Mouse (Mus musculus) spleen, adult 2 months (tissue): ENCODE results near the gene Pan3. TPM values are rescaled to one million over a fixed set of nuclear protein-coding genes. Genes with fewer than 3 reads are reported as not detected.

Experiments
- DNase-seq, 2 experiments: peaks; one replicate each; pipeline versions ENCODE4 v3.0.0 to v3.0.0-alpha.2; 2012 to 2021; ENCODE audit warnings: low spot score in 2 of 2, low read depth in 1 of 2
- H3K27ac ChIP-seq: fragments of 200-500 bp; 2 replicates; pipeline ENCODE4 v1.5.1; 2012; ENCODE audit warnings: low read length, inconsistent platforms; ENCODE audit not compliant: insufficient read depth
- H3K27me3 ChIP-seq: fragments of 200-500 bp; 2 replicates; pipeline ENCODE4 v1.6.1; 2012; ENCODE audit warnings: mild to moderate bottlenecking, moderate library complexity, low read length, inconsistent platforms; ENCODE audit not compliant: control insufficient read depth, insufficient read depth
- H3K36me3 ChIP-seq: fragments of 200-500 bp; 2 replicates; pipeline ENCODE4 v1.6.1; 2012; ENCODE audit warnings: mild to moderate bottlenecking, low read length, inconsistent platforms; ENCODE audit not compliant: control insufficient read depth, insufficient read depth
- H3K4me1 ChIP-seq: fragments of 200-500 bp; 2 replicates; pipeline ENCODE4 v1.6.1; 2011; ENCODE audit warnings: inconsistent platforms; ENCODE audit not compliant: control insufficient read depth, insufficient read depth, insufficient read length
- H3K4me3 ChIP-seq: fragments of 200-500 bp; 2 replicates; pipeline ENCODE4 v1.5.1; 2011; ENCODE audit warnings: mild to moderate bottlenecking, inconsistent platforms; ENCODE audit not compliant: insufficient read depth, insufficient read length; ENCODE audit errors: extremely low read depth
- CTCF ChIP-seq: fragments of 200-500 bp; IDR thresholded peaks from 2 replicates; pipeline ENCODE4 v1.5.1; 2011; ENCODE audit warnings: mild to moderate bottlenecking, inconsistent platforms; ENCODE audit not compliant: insufficient read depth, insufficient read length, insufficient replicate concordance; ENCODE audit errors: extremely low read depth
- POLR2A ChIP-seq: fragments of 200-500 bp; IDR thresholded peaks from 2 replicates; pipeline ENCODE4 v1.6.1; 2011; ENCODE audit warnings: low read depth, low read length, inconsistent platforms
- WGBS: fragments of 180-500 bp; shearing (Covaris S2); methylation state at CpG from one replicate; pipeline ENCODE4 v1.1.7; 2018; 5-methylcytosine and 5-hydroxymethylcytosine counted together
- polyA plus RNA-seq: library from polyadenylated mRNA; depleted of rRNA; stranded (reverse); fragments of >200 nt; gene quantifications from 2 replicates; pipeline ENCODE4 v1.2.3, GENCODE M21; 2012

Gene Pan3
- polyA plus RNA-seq, 1 experiment = 37.7 TPM

DNA sequence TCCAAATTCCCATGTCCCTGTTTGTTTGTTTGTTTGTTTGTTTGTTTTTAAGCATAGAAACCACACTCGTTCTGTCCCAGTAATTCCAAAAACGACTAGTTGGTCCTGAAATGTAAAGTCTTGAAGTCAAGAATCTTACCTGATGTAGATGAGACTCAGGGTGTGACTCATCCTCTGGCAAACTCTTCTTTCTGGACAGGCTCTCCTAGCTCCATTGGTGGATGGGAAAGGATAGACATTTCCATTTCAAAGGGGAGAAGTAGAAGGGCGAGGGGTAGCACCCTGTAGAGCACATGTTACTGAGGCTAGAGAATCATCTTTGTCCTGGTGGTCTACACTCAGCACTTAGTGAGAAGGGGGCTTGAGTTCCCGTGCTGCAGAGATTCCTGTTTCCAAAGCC, 12.8 kb downstream of the Pan3 start:
- H3K4me3 ChIP-seq = no peak overlapping the region
- no peaks in the 10 kb centered on the region for H3K27me3 ChIP-seq
- 80% methylated on average over 4 of the region's 4 CpGs for WGBS
- H3K27ac ChIP-seq = no peak overlapping the region
- H3K36me3 ChIP-seq = peaks cover 3% of the 10 kb centered on the region; the same call in 1 of the 2 replicates
- TF ChIP-seq POLR2A = no peak
- no peak for TF ChIP-seq CTCF
- peaks cover 7% of the 10 kb centered on the region for H3K4me1 ChIP-seq
- no peak for DNase-seq

DNA sequence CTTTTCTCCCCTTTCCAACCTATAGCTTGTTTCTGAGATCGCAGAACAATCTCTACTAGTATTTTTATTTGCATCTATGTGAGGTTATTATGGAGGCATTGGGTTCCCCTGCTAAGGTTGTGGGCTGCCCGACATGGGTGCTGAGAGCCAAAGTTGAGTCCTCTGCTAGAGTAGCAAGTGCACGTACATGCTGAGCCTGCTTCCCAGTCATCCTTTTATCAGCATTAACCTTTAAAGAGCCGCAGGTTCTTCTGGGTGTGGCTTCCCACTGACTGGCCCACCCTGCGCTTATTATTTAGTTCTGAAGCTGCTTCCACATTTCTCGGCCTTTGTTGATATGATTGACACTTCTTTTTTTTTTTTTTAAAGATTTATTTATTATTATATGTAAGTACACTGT, 14.3 kb downstream of the Pan3 start:
- 71% methylated on average over 6 of the region's 6 CpGs for WGBS
- TF ChIP-seq CTCF = no peak
- no peak for TF ChIP-seq POLR2A
- no peak overlapping the region for H3K4me3 ChIP-seq
- H3K36me3 ChIP-seq = peaks cover 3% of the 10 kb centered on the region; the same call in 1 of the 2 replicates
- DNase-seq = no peak
- no peak overlapping the region for H3K27ac ChIP-seq
- H3K4me1 ChIP-seq = peaks cover 21% of the 10 kb centered on the region
- no peaks in the 10 kb centered on the region for H3K27me3 ChIP-seq

DNA sequence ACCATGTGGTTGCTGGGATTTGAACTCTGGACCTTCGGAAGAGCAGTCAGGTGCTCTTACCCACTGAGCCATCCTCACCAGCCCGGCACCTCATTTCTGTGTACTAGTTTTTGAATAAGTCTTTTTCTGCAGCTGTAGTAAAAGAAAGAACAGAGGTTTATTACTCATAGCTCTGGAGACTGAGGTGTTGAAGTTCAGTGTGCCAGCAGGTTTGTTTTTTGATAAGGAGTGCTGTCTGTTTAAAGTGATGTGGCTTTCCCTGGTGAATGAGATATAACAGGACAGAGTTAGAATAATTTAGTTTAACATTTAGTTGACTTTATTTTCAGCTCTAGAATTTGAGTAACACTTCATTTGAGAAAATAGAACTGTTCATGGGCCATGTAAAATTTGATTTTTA, 14.8 kb downstream of the Pan3 start:
- no peak overlapping the region for H3K27ac ChIP-seq
- 93% methylated on average over 2 of the region's 2 CpGs for WGBS
- H3K4me1 ChIP-seq = peaks cover 21% of the 10 kb centered on the region
- H3K4me3 ChIP-seq = no peak overlapping the region
- no peak for TF ChIP-seq POLR2A
- TF ChIP-seq CTCF = no peak
- no peak for DNase-seq
- peaks cover 3% of the 10 kb centered on the region; the same call in 1 of the 2 replicates for H3K36me3 ChIP-seq
- no peaks in the 10 kb centered on the region for H3K27me3 ChIP-seq

GRCm38 (mm10) chr5:147445252-147445651, 15.3 kb downstream of the Pan3 start:
- H3K27me3 ChIP-seq = no peaks in the 10 kb centered on the region
- TF ChIP-seq POLR2A (no peak), CTCF (no peak)
- 77% methylated on average over 4 of the region's 4 CpGs for WGBS
- H3K4me1 ChIP-seq = peaks cover 21% of the 10 kb centered on the region
- no peak overlapping the region for H3K4me3 ChIP-seq
- H3K27ac ChIP-seq = no peak overlapping the region
- peaks cover 3% of the 10 kb centered on the region; the same call in 1 of the 2 replicates for H3K36me3 ChIP-seq
- DNase-seq = no peak

DNA sequence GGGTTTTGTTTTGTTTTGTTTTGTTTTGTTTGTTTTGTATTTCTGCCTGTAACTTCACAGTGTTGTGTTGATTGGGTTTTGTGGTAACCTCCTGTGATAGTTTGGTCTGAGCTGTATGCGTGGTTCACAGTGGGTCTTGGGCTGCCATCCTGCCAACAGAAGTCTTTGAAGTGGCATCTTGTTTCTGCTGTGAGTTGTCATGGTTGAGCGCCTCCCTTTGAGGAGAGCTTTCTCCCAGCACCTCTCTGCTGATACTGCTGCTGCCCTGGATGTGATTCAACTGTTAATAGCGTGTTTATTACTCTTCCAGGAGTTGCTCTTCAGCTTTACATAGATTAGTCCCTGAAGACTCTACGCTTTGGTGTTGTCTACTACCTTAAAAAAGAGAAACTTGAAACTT, 18.6 kb downstream of the Pan3 start:
- WGBS = 49% methylated on average over 4 of the region's 4 CpGs
- Histone ChIP-seq H3K4me3 (no peak overlapping the region), H3K36me3 (peaks cover 4% of the 10 kb centered on the region; the same call in 1 of the 2 replicates), H3K4me1 (peaks cover 17% of the 10 kb centered on the region), H3K27me3 (no peaks in the 10 kb centered on the region), H3K27ac (peak overlapping the region; percentile 23; the same call in 1 of the 2 replicates)
- peak in 1 of 2 experiments; percentile 19 for DNase-seq
- TF ChIP-seq CTCF = no peak
- TF ChIP-seq POLR2A = no peak

DNA sequence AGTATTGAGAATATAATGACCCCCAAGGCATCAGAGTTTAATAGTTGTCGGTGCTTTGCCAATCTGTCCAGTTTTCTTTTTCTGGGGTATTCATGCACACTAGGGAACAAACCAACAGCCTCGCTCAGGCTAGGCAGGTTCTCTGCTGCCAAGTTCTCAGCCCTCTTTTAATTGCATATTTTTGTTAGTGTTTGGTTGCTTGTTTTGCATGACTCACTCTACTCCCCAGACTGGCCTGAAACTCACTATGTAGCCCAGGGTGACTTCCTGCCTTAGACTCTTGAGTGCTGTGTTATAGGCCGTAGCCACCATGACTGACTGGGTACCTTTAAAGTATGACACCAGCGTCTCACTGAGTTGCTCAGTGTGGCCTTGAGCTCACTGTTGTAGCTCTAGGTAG, 19.0 kb downstream of the Pan3 start:
- H3K4me3 ChIP-seq = no peak overlapping the region
- H3K27ac ChIP-seq = 0 out of 2 replicates have a peak overlapping the region, but pooled peaks have one; percentile 5
- DNase-seq = no peak
- 62% methylated on average over 4 of the region's 4 CpGs for WGBS
- H3K4me1 ChIP-seq = peaks cover 17% of the 10 kb centered on the region
- no peaks in the 10 kb centered on the region for H3K27me3 ChIP-seq
- peaks cover 6% of the 10 kb centered on the region; the same call in 1 of the 2 replicates for H3K36me3 ChIP-seq
- no peak for TF ChIP-seq CTCF
- no peak for TF ChIP-seq POLR2A

- Histone ChIP-seq H3K27ac (no peak overlapping the region), H3K4me3 (no peak overlapping the region), H3K36me3 (peaks cover 12% of the 10 kb centered on the region), H3K4me1 (peaks cover 2% of the 10 kb centered on the region), H3K27me3 (no peaks in the 10 kb centered on the region)
- 74% methylated on average over 4 of the region's 4 CpGs for WGBS
- no peak for DNase-seq
- TF ChIP-seq POLR2A = no peak
- no peak for TF ChIP-seq CTCF
Observed at GRCm38 (mm10) chr5:147456491-147456890, 26.5 kb downstream of the Pan3 start.
